Mouse (Mus musculus) induced T-regulatory cell, adult 2 months (primary cell): Measurements from ENCODE around the gene Olfr1105.

ENCODE experiments used
- DNase-seq: peaks from one replicate; pipeline ENCODE4 v3.0.0-alpha.2; 2012; ENCODE audit warnings: low read depth

Gene Olfr1105

DNA sequence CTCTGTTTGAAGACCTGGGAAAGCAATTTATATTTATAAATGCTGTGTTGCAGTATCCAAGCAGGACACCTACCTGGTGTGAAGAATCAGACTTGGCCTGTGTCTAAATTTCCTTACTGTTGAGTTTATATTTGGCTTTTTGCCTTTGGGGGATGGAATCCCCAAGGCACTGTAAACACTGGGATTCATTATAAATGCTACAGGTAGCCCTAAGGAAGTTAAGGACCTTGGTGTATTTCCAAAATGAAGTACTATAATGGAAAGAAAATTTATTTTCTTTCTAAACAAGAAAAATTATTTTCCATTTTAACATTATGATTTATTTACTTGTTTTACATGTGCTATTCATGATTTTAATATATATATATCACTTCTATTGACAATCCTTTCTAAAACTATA is at the start of gene Olfr1105:
Gene Olfr1105 (minus strand): TSS at position 101 of the 400 bp plus-strand sequence.
- no peak for DNase-seq

DNA sequence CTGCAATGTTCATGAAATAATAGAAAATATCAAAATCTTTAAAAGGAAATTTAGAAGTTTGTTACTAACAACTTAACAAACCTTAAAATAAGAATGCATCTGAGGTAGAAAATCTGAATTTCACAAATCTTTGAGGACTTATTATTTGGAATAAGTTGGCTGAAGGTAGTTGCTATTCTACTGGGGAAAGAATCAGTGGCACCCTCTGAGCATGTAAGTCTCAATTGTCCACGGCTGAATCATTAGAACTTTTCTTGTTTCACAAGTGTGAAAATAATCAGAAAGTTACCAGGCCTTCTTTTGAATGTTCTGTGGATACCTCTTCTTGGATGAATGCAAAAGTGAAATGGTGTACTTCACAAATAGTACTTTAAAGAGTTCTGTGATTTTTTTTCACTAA is 39.4 kb upstream of the Olfr1105 start, which contains the start of gene Olfr1107:
Gene Olfr1107 (minus strand): TSS at position 101 of the 400 bp plus-strand sequence.
- no peak for DNase-seq

- no peak for DNase-seq
These were observed 15.8 kb upstream of the Olfr1105 start, which contains the start of gene Olfr1106 for GRCm38 (mm10) chr2:87052173-87052572. TSS of gene Olfr1106 (minus strand) at chr2:87052273.

DNA sequence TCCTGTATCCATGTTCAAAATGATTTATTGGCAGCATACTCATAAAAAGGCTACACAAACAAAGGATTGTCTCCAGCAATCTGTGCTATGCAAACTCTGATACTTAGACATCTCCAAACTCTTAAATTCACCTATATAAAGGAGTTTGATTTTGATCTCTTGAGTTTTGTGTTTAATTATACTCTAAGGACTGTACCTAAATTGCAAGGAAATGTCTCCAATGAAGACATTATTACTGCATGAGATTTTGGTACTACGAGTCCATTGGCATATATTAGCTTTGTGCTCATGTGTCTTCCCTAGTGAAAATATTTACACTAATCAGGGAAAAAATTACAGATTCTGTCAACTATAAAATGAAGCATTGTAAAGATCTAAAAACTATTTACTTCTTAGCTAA is 9.4 kb downstream of the Olfr1105 start, which contains the start of gene Olfr1104:
Gene Olfr1104 (minus strand): TSS at position 101 of the 400 bp plus-strand sequence.
- no peak for DNase-seq

DNA sequence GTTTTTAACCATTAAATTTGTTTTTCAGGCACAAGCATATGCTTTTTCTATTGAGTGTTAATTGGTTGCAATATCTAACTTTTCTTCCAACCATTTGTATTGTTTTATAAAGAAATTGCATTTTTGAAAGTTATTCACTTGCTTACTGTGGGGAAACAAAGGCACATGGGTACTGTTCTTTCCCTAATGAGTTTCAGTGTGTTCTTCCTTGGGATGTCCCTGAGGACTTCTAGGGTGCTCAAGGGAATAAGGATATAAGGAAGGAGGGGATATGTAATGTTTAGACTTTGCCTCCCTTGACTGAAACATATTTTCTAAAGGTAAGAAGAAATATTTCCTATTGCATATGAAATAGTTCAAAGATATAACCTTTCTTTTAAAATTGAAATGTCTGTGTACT is 38.2 kb downstream of the Olfr1105 start, which contains the start of gene Olfr1102:
Gene Olfr1102 (plus strand): TSS at position 301 of the 400 bp plus-strand sequence.
- no peak for DNase-seq

GRCm38 (mm10) chr2:86991121-86991520 is 45.2 kb downstream of the Olfr1105 start, which contains the start of gene Olfr1101:
TSS of gene Olfr1101 (minus strand) at chr2:86991221.
- DNase-seq, result no peak
